Mouse (Mus musculus) CH12F3 (cell line): ENCODE measurements around the gene Rundc3a.

Experiments used
- in situ Hi-C: fragments of 300-500 bp; cut with MboI; formaldehyde crosslinking; loops from 2 replicates; pipeline ENCODE4 v1.14.3; 2020; ENCODE audit warnings: low sequenced_read_pairs

The Rundc3a gene

DNA sequence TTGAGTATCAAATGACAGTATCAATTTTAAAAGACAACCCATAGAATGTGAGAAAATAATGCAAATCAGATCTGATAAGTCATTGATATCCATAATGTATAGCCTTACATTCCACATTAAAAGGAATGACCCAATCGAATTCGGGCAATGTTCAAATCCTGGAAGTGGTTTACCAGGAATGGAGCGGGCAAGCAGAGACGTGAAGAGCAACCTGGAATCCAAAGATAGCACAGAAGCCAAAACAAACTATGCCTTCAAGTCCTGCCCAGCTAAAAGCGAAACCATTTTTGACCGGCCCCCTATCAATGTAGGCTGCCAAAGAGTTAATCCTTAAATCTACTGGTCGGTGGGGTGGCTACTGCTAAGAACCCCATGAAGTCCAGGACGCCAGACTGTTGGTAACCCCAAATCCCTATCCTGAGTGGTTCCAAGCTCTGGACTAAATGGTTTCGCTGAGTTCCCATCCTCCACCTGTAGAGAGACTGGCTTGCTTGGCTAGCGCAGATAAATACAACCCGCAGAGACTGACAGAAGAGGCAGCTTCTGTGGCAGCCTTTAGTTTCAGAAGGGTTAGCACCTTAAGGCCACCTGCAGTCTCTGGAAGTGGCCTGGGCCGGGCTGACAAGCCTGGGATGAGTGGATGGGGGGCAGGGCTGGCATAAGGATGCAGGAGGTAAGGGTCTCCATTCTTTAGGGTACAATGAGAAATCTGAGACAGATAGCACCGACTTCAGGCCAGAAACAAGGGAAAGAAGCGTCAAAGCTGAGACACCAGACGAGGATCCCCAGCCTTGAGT lies 564 bp upstream of the Rundc3a start:
- in situ Hi-C loops = no loop called here

DNA sequence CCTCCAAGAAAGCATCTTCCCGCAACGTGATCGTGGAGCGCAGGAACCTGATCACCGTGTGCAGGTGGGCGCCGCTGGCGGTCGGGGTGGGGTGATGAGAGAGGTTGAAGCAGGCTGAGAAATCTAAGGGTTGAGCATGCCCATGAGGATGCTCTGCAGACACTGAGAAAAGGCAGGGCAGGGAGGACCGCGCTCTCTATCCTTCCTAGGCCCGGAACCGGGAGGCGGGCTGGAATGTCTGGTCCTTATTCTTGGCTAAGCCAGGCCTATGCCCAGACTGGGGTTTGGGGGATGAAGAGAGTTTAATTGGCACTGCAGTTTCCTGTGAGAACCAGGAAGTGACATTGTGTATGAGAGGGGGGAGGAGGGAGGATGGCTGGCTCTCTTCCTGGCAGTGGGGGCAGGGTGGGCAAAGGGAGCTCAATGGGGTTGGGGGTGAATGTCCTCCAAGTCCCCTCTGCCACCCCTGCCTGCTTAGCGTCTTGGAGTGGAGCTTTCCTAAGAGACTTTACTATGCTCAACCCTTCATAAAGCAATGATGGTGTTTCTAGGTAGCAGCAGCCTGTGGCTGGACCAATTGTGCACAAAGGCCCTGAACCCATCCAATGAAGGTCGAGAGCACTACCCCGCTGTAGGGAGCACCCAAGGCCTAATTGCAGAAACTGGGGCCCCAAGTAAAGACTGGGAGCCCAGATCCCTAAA lies 667 bp downstream of the Rundc3a start:
- in situ Hi-C loops = no loop called here

DNA sequence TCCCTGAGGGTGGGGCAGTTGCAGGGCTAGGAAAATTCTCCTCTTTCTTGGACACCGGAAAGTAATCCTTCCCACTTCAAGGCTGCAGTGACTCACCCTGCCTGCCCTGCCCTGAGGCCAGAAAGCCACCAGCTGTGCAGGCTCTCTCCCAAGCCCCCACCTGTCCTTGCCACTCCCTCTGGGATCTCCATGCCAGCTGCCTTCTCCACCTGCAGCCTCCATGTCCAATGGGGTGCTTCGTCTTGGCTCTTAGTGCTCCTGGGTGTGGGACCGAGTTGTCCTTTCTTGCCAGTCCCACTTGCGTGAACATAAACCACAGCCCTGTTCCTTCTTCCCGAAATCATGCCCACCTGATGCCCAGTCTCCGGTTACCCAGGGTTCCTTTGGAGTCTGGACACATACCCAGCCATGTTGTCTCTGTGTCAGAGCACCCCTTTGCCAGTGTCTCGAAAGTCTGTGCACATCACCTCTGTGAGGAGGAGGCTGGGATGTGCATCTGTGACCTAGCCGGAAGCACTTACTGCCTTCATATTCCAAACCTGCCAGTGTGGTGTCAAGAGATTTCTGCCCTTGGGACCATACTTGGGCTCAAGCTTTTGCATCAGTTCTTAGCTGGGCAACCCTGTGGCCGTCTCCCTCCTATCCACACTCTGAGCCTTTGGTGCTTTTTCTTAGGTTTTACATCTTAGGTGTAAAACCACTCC lies 1.4 kb downstream of the Rundc3a start:
- in situ Hi-C loops = no loop called here

DNA sequence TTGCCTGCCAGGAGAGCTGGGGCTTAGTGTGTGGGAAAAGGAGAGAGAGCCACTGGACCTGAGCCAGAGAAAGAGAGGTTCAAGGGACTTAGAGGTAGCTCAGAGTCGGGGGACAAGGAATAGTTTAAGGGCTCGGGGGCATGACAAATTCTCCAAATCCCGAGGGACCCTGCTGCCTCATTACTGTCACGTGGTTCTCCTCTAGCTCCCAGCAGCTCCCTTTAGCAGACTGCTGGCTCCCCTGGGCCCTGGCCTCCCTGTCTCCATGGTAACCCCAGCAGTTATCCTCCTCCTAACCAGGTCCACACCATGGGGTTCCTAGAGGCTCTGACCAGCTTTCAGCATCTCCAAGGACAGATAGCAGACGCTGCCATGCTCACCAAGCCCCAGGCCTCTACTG lies 2.0 kb downstream of the Rundc3a start:
- in situ Hi-C loops = no loop called here

DNA sequence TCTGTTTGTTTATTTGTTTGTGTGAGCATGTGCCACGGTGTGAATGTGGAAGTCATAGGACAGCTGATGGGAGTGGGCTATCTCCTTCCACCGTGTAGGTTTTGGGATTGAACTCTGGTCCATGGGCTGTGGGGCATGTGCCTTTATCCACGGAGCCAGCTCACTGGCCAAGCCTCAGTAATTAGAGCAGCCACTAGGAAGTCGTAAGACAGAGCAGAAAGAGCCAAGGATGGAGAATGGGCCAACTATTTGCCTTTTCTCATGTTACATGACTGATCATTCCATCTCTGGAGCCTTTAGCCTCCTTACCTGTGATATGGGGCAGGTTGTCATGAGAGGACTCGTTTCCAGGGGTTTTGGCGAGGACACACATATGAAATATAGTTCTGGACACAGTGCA lies 3.1 kb downstream of the Rundc3a start:
- in situ Hi-C loops = no loop called here

DNA sequence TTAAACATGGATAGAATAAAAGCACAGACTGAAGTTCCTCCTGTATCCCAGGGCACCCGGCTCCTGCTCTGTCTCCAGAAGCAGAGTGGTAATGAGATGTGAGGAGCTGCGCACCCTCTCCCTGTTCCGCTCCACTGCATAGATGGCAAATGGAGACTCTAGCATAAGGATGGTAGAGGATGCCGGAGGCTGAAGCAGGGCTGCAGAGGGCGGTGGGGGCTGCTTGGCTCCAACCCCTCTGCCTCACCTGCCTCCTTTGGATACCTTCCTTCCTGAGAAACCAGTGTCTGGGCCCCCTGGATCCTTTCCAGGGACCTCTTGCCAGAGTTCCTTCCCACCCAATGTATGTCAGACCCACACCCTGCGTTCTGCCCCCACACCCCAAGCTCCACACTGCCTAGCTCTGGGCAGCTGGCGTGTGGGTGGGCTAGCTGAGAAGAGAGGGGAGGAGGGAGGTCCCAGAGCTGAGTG lies 3.5 kb downstream of the Rundc3a start:
- in situ Hi-C loops = no loop called here

DNA sequence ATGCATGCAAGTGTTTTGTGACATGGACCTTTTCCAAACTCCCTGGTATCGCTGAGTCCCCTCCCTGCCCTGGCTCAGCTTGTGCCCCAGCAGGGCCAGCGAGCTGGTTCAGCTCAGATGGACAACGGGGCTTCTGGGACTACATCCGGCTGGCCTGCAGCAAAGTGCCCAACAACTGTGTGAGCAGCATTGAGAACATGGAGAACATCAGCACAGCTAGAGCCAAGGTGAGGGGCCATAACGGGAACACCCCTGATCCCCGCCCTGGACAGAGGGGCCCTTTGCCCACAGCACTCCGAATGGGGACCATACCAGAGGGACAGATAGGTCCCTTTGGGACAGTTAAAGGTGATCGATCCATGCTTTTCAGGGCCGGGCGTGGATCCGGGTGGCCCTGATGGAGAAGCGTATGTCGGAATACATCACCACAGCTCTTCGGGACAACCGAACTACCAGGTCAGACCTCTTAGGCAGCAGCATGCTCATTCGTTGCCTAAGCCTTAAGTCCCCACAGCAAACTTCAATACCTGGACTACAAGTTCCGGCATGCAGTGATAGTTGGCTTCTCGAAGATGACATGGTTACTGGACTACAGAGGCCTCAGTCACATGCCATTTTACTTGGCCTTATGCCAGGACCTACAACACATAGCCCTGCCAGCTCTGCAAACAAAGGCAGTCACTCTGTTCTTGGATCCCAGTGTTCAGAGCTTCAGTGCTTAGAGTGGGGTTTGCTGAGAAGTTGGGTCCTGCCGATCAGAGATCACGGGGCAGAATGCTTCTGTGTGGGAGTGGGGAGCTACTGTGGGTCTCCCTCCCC lies 5.0 kb downstream of the Rundc3a start:
- in situ Hi-C loops = no loop called here

DNA sequence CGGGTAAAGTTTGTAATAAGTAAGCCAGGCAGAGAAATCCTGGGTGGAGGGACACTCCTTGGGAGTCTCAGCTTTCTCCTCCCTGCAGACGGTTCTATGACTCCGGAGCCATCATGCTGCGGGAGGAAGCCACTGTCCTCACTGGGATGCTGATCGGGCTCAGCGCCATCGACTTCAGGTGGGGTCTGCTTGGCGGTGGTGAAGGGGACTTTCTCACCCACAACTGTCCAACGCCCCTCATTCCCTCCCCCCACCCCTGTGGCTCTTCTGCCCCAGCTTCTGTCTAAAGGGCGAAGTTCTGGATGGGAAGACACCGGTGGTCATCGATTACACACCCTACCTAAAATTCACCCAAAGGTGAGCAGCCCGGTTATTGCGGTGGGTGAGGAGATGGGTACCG lies 5.9 kb downstream of the Rundc3a start:
- in situ Hi-C loops = no loop called here

DNA sequence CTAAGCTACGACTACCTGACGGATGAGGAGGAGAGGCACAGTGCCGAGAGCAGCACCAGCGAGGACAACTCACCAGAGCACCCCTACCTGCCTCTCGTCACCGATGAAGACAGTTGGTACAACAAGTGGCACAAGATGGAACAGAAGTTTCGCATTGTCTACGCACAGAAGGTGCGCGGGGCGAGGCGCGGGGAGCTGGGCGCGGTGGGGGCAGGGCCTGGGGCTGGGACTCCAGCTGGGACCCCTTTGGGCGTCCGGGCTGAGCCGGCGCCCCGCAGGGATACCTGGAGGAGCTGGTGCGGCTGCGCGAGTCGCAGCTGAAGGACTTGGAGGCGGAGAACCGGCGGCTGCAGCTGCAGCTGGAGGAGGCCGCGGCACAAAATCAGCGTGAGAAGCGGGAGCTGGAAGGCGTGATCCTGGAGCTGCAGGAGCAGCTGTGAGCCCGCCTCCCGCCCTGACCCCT lies 6.4 kb downstream of the Rundc3a start:
- in situ Hi-C loops = no loop called here

DNA sequence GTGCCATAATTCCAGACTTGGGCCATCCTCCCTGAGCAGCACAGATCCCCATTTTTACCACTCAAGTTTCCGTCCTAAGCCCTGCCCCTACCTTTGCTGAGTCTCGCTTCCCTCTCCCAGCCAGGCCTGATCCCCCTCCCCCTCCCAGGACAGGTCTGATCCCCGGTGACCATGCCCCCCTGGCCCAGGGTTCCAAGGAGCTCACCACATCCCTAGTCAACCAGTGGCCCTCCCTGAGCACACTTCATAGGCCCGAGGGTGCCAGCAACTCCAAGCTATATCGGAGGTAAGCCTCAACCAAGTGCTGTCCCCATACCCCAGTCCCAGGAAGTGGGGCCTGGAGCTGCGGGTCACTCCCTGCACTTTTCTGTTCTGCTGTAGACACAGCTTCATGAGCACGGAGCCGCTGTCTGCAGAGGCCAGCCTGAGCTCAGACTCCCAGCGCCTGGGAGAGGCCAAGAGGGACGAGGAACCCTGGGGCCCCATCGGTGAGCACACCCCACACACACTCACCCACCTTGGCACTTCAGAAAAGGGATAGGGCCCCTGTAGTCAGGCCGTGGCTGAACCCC lies 7.4 kb downstream of the Rundc3a start:
- in situ Hi-C loops = no loop called here

DNA sequence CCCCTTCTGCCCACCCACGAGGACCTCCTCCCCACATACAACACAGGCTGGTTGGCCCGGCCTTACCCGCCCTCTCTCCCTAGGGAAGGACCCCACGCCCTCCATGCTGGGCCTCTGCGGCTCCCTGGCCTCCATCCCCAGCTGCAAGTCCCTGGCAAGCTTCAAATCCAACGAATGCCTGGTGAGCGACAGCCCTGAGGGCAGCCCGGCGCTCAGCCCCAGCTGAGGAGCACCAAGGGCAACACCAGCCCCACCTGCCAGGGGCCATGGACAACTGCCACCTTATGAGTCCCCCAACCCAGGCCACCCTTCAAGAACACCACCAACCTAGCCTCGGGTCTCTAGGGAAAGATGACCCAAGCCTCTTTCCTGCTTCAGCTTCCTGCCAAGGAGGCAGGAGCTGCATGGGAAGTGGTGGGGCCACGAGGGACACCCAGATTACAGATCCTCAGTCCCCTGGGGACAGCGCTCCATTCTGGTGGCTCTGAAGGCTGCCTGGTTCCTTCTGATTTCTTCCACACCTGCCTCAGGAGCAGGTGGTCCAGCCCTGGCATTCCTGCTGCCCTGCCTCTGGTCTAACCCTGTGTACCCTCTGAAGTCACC lies 8.8 kb downstream of the Rundc3a start:
- in situ Hi-C loops = no loop called here

DNA sequence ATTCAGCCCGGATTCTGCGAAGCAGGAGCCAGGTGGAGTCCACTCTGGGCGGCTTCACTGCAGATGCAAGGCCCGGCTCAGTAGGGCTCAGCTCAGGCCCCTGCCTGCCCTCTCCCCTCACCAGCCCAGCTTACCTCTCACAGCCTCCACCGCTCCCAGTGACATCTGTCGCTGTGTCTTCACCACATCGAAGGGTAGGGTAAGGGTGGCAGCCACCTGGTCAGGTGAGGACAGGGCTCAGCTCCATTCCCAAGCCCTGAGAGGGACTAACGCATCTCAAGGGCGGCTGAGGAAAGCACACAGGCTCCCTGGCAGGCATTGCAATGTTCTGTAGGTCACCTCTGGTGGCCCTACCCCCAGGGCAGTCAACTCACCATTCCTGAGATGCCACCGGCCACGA lies 10.5 kb downstream of the Rundc3a start:
- in situ Hi-C loops = no loop called here

DNA sequence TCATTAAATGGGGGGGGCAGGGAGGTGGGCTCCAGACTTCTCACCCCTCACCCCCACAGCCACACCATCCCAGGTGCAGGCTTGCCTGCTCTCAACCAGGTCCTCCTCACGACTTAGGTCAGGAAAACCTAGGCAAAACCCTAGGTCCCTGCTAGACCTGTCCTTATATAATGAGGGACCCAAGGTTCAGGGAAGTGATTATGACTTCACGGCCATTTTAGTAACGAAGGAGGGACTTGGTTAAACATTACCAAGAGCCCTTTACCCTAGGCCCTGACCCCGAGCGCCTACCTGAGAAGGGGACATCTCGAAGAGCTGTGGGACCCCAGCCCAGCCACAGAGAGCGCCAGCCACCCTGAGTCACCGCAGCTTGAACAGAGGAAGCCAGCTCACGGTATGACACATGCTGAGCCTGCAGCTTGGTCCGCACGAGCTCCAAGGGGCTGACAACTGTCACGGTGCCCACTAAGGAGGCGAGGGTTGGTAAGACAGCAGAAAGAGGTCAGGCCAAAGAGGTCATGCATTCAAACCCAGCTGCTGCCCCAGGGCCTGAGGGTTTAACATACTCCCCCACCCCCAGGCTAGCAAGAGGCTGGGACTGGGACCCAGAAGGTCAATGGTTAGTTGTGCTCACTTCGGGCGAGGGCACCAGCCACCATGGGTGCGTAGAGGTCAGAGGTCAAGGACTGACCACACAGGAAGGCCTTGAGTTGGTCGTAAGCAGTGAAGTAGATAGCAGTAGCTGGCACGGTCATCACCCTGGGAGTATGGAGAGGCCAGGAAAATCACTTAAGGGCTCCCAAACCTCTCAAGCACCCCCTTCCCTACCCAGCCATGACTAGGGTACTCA lies 11.2 kb downstream of the Rundc3a start:
- in situ Hi-C loops = loop anchor here (5.0 kb wide), 1 partner anchor 82 kb away; no protein-coding TSS in a partner anchor

DNA sequence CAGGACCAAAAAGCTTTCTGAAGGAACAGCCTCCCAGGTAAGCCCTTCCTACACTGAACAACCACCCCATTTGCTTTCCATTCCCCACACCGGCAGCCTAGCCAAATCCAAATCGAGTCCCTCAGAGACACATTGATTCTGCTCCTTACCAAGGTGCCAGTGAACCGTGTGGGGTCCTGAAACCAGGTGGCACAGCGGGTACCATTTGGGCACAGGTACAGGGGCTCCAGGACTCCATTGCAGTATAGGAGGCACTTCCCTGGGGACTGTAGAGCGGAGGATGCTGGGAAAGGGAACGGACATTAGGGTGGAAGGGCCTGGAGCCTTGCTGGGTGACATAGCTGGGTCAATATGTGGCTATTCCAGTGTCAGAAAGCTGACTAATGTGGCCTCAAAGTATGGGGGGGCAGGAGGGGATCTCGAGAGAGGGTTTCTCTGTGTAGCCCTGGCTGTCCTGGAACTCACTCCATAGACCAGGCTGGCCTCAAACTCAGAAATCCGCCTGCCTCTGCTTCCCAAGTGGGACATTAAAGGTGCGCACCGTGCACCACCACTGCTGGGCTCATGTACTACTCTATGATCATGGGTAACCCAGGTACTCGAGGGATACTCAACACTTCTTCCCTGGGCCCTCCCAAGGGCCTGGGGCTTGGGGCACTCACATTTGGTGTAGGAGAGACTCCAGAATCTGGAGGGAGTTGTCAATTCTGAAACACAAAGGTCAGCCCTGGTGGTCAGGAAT lies 12.5 kb downstream of the Rundc3a start:
- in situ Hi-C loops = loop anchor here (5.0 kb wide), 1 partner anchor 83 kb away; no protein-coding TSS in a partner anchor

DNA sequence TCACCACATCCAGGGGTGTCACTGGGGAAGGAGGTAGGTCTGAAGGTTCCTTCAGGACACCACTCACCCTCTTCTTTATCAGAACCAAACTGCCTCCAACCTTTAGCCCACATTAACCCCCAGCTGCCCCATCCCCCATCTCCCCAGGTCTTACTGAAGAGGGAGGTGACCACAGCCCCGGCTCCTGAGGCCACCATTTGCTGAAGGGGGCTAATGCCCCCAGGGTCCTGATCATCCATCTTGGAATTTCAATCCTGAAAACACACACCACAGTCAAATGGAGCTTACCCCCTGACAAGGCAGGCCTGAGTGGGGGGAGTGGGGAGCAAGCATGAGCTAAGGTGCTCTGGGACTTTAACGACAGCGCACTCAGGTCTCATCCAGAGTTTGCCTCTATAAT lies 13.2 kb downstream of the Rundc3a start:
- in situ Hi-C loops = loop anchor here (5.0 kb wide), 1 partner anchor 84 kb away; no protein-coding TSS in a partner anchor

DNA sequence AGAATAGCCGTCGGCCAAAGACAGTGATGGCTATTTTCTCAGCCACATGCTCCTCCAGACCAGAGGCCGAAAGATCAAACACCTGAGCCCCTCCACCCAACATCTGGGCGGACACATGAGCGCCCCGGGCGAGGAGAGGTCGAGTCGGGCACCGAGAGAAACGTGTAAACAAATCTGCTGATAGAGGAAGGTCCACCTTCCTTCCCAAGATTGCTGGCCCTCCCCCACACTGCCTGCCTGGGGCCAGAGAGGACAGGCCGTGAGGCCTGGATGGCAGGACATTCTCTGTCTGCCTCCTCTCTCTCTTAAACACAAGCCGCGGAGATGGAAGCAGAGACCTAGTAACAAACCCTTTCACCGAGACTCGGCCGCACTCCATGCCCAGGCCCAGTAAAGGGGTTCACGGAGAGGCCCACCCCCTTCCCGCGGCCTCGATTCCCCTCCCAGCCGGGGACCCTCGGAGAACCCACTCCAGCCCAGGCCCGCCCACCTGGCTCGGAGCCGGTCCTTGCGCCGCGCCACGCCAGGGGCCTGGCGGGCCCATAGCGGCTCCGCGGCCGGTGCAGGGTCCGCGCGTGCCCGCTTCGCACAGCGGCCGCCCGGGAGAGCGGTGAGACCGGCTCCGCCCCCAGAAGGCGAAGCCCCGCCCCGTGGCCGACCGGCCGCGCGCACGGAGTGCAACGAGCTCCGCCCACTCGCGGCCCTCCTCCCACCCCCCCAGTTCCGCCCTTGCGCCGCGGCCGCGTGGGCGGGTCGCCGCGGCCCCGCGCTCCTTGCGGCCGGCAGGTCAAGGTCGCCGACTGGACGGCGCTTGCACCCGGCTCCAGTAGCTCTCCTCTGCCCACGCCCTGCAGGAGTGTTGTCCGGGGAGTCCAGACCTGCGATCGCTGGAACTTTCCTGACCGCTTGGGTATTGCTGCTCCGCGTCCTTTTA lies 14.0 kb downstream of the Rundc3a start:
- in situ Hi-C loops = loop anchor here (5.0 kb wide), 1 partner anchor 85 kb away; no protein-coding TSS in a partner anchor

DNA sequence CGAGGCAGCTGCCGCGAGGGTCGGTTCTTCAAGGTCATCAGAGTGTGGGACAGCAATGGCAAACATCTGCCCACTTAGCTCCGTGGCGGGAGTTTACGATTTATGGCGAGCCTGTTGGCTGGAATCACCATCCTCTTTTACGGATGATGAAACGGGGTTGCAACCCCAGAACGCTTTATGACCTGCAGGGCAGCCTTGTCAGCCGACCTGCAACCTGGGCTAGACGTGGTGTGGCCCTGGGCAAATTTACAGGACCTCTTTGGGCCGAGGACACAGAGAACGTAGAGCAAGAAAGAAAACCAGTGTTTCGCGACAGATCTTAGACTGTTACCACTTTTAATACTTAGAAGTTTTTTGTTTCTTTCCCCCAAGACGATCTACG lies 14.6 kb downstream of the Rundc3a start, which contains the start of gene Slc25a39:
TSS of gene Slc25a39 (minus strand) at position 113 of the 382 bp plus-strand sequence.
- in situ Hi-C loops = loop anchor here (5.0 kb wide), 1 partner anchor 86 kb away; no protein-coding TSS in a partner anchor
